In genomic region chr14:28051646-28052045, GRCm38 (mm10) we compare ENCODE assay signal across 26 mouse cellular contexts.
A peak's percentile ranks its signal among the peaks of the same experiment; 100 is the strongest.
DNase-seq lines count a peak whose midpoint lies in the region; ATAC-seq lines count a peak whose summit lies in the region.
"Had no signal": no experiment of that assay in that cellular context is flagged by ENCODE, and none has a peak within 500 bp of the region (broad histone marks: within the 10 kb centered on the region; RNA-seq: fewer than 3 reads in every experiment).

No protein-coding gene starts in this region.

- H3K27me3 ChIP-seq in kidney, embryonic 16.5 days (ENCODE audit: insufficient read depth, low read length) = no peaks in the 10 kb centered on the region
- H3K27me3 ChIP-seq: CH12.LX; embryonic facial prominence, embryonic 12.5 days; embryonic facial prominence, embryonic 15.5 days; hindbrain, embryonic 12.5 days; hindbrain, embryonic 15.5 days; Patski had no signal

- no peaks in the 10 kb centered on the region for H3K36me3 ChIP-seq in kidney, embryonic 16.5 days (ENCODE audit: insufficient read depth, low read length)
- H3K36me3 ChIP-seq: embryonic facial prominence, embryonic 12.5 days; embryonic facial prominence, embryonic 15.5 days; G1E; hindbrain, embryonic 12.5 days had no signal

- H3K9ac ChIP-seq in kidney, embryonic 16.5 days (replicated peaks; ENCODE audit: low read length) = no peak overlapping the region
- H3K9ac ChIP-seq: embryonic facial prominence, embryonic 12.5 days; embryonic facial prominence, embryonic 15.5 days; forebrain, postnatal 0 days; hindbrain, embryonic 12.5 days; hindbrain, embryonic 15.5 days had no signal

- peaks cover 11% of the 10 kb centered on the region; the same call in 1 of the 2 replicates for H3K4me1 ChIP-seq in kidney, embryonic 16.5 days (ENCODE audit: insufficient read depth, low read length)
- H3K4me1 ChIP-seq: embryonic facial prominence, embryonic 12.5 days; embryonic facial prominence, embryonic 15.5 days; hindbrain, embryonic 12.5 days; hindbrain, embryonic 15.5 days had no signal

- H3K4me3 ChIP-seq in kidney, embryonic 16.5 days (ENCODE audit: low read length) = no peak overlapping the region
- H3K4me3 ChIP-seq: embryonic facial prominence, embryonic 12.5 days; embryonic facial prominence, embryonic 15.5 days; gastrocnemius, adult 2 months; hindbrain, embryonic 12.5 days; hindbrain, embryonic 15.5 days had no signal

- peak; percentile 9 for DNase-seq in kidney, adult 18-20 months
- no peak for DNase-seq in kidney, postnatal 4 days
- peak; percentile 44 for DNase-seq in kidney, adult 9 months
- DNase-seq in kidney, postnatal 14 days = peak; percentile 11
- no peak for DNase-seq in thymus, postnatal 4 days
- DNase-seq: adrenal gland, postnatal 10 days; adrenal gland, postnatal 36 days; B cell, adult 2 months; cerebellum, adult 11 months; cerebellum, adult 2 months; cerebellum, adult 9-11 months; cerebellum, postnatal 25 days; forebrain, postnatal 0 days; gastrocnemius, adult 2 months; gastrocnemius, postnatal 14 days; heart, adult 11 months had no signal

- no peak for ATAC-seq in kidney, embryonic 16.5 days (ENCODE audit: low FRiP score, low TSS enrichment)
- ATAC-seq: forebrain, embryonic 14.5 days; forebrain, postnatal 0 days; Patski had no signal

- WGBS in kidney, embryonic 16.5 days = 35% methylated on average over 5 of the region's 5 CpGs

- H3K4me2 ChIP-seq in kidney, embryonic 16.5 days (replicated peaks; ENCODE audit: low read depth, low read length) = no peak overlapping the region
- H3K4me2 ChIP-seq: embryonic facial prominence, embryonic 12.5 days; embryonic facial prominence, embryonic 15.5 days; heart, embryonic 11.5 days; hindbrain, embryonic 12.5 days; hindbrain, embryonic 15.5 days had no signal

- H3K27ac ChIP-seq in kidney, embryonic 16.5 days (ENCODE audit: low read length) = no peak overlapping the region
- H3K27ac ChIP-seq: embryonic facial prominence, embryonic 12.5 days; embryonic facial prominence, embryonic 15.5 days; gastrocnemius, adult 2 months; hindbrain, embryonic 12.5 days; hindbrain, embryonic 15.5 days had no signal

- H3K9me3 ChIP-seq in kidney, embryonic 16.5 days (ENCODE audit: low read length) = no peaks in the 10 kb centered on the region
- H3K9me3 ChIP-seq: embryonic facial prominence, embryonic 12.5 days; embryonic facial prominence, embryonic 15.5 days; hindbrain, embryonic 12.5 days; hindbrain, embryonic 15.5 days had no signal

Comparison
In these comparisons a context has a peak if more than half of its experiments do, and no peak if none do; other contexts are left out.
1. DNase-seq: peak in kidney, adult 18-20 months (single experiment), kidney, adult 9 months (single experiment) and kidney, postnatal 14 days (single experiment); none in kidney, postnatal 4 days (0 of 2) and thymus, postnatal 4 days (single experiment).